Mouse (Mus musculus): ENCODE results near the gene Iqsec3. TPM values are rescaled to one million over a fixed set of nuclear protein-coding genes. Genes with fewer than 3 reads are reported as not detected.

Gene Iqsec3
- polyA plus RNA-seq, 1 experiment from 2014 or later = not detected

GRCm38 (mm10) chr6:121510381-121510780 is 36.9 kb upstream of the Iqsec3 start:
- H3K36me3 ChIP-seq (ENCODE audit: insufficient read depth, low read length) = no peaks in the 10 kb centered on the region
- TF ChIP-seq CTCF (IDR thresholded peaks at IDR 0.05) = no peak
- TF ChIP-seq EP300 (IDR thresholded peaks at IDR 0.05) = no peak
- no peak overlapping the region for H3K4me3 ChIP-seq (ENCODE audit: low read depth, low read length)
- WGBS = 83% methylated on average over 3 of the region's 3 CpGs
- no peaks in the 10 kb centered on the region for H3K4me1 ChIP-seq (ENCODE audit: insufficient read depth, low read depth, low read length)
- H3K27me3 ChIP-seq (replicated peaks; ENCODE audit: insufficient read depth, low read length) = no peaks in the 10 kb centered on the region
- H3K9me3 ChIP-seq (ENCODE audit: low read length) = no peaks in the 10 kb centered on the region
- H3K4me2 ChIP-seq (replicated peaks; ENCODE audit: low read depth, low read length) = no peak overlapping the region
- no peak for DNase-seq (ENCODE audit: low spot score)
- H3K9ac ChIP-seq (replicated peaks; ENCODE audit: low read depth) = no peak overlapping the region
- H3K27ac ChIP-seq (ENCODE audit: low read length) = no peak overlapping the region
- no peak for ATAC-seq

GRCm38 (mm10) chr6:121509871-121510270 is 36.4 kb upstream of the Iqsec3 start:
- Histone ChIP-seq H3K9me3 (ENCODE audit: low read length) (no peaks in the 10 kb centered on the region), H3K4me2 (replicated peaks; ENCODE audit: low read depth, low read length) (no peak overlapping the region), H3K4me1 (ENCODE audit: insufficient read depth, low read depth, low read length) (no peaks in the 10 kb centered on the region), H3K27ac (ENCODE audit: low read length) (no peak overlapping the region), H3K9ac (replicated peaks; ENCODE audit: low read depth) (no peak overlapping the region), H3K36me3 (ENCODE audit: insufficient read depth, low read length) (no peaks in the 10 kb centered on the region), H3K4me3 (ENCODE audit: low read depth, low read length) (no peak overlapping the region), H3K27me3 (replicated peaks; ENCODE audit: insufficient read depth, low read length) (no peaks in the 10 kb centered on the region)
- DNase-seq (ENCODE audit: low spot score) (no peak), ATAC-seq (no peak)
- 64% methylated on average over 7 of the region's 7 CpGs for WGBS
- TF ChIP-seq EP300 (IDR thresholded peaks at IDR 0.05) (no peak), CTCF (IDR thresholded peaks at IDR 0.05) (no peak)

- 56% methylated on average over 5 of the region's 5 CpGs for WGBS
- no peak for ATAC-seq
- H3K9ac ChIP-seq (replicated peaks; ENCODE audit: low read depth) = no peak overlapping the region
- TF ChIP-seq EP300 (IDR thresholded peaks at IDR 0.05) (no peak), CTCF (IDR thresholded peaks at IDR 0.05) (peak; percentile 37)
- no peaks in the 10 kb centered on the region for H3K9me3 ChIP-seq (ENCODE audit: low read length)
- no peak overlapping the region for H3K27ac ChIP-seq (ENCODE audit: low read length)
- no peak for DNase-seq (ENCODE audit: low spot score)
- H3K27me3 ChIP-seq (replicated peaks; ENCODE audit: insufficient read depth, low read length) = no peaks in the 10 kb centered on the region
- H3K4me3 ChIP-seq (ENCODE audit: low read depth, low read length) = no peak overlapping the region
- H3K4me2 ChIP-seq (replicated peaks; ENCODE audit: low read depth, low read length) = no peak overlapping the region
- no peaks in the 10 kb centered on the region for H3K4me1 ChIP-seq (ENCODE audit: insufficient read depth, low read depth, low read length)
- H3K36me3 ChIP-seq (ENCODE audit: insufficient read depth, low read length) = no peaks in the 10 kb centered on the region
Observed at GRCm38 (mm10) chr6:121508266-121508665, 34.8 kb upstream of the Iqsec3 start.

- Histone ChIP-seq H3K36me3 (ENCODE audit: insufficient read depth, low read length) (no peaks in the 10 kb centered on the region), H3K4me3 (ENCODE audit: low read depth, low read length) (no peak overlapping the region), H3K9ac (replicated peaks; ENCODE audit: low read depth) (no peak overlapping the region), H3K4me2 (replicated peaks; ENCODE audit: low read depth, low read length) (no peak overlapping the region), H3K27me3 (replicated peaks; ENCODE audit: insufficient read depth, low read length) (no peaks in the 10 kb centered on the region), H3K9me3 (ENCODE audit: low read length) (no peaks in the 10 kb centered on the region), H3K27ac (ENCODE audit: low read length) (no peak overlapping the region), H3K4me1 (ENCODE audit: insufficient read depth, low read depth, low read length) (no peaks in the 10 kb centered on the region)
- TF ChIP-seq EP300 (IDR thresholded peaks at IDR 0.05) (no peak), CTCF (IDR thresholded peaks at IDR 0.05) (no peak)
- WGBS = 69% methylated on average over 3 of the region's 3 CpGs
- DNase-seq (ENCODE audit: low spot score) (no peak), ATAC-seq (no peak)
Observed at GRCm38 (mm10) chr6:121501044-121501638, 27.7 kb upstream of the Iqsec3 start.

- Histone ChIP-seq H3K36me3 (ENCODE audit: insufficient read depth, low read length) (no peaks in the 10 kb centered on the region), H3K9me3 (ENCODE audit: low read length) (no peaks in the 10 kb centered on the region)
- ATAC-seq = no peak
Observed at GRCm38 (mm10) chr6:121499856-121500255, 26.4 kb upstream of the Iqsec3 start.

GRCm38 (mm10) chr6:121498819-121499535 is 25.5 kb upstream of the Iqsec3 start:
- Histone ChIP-seq H3K4me3 (ENCODE audit: low read depth, low read length) (no peak overlapping the region), H3K27ac (ENCODE audit: low read length) (no peak overlapping the region), H3K4me2 (replicated peaks; ENCODE audit: low read depth, low read length) (no peak overlapping the region), H3K27me3 (replicated peaks; ENCODE audit: insufficient read depth, low read length) (no peaks in the 10 kb centered on the region), H3K36me3 (ENCODE audit: insufficient read depth, low read length) (no peaks in the 10 kb centered on the region), H3K9me3 (ENCODE audit: low read length) (no peaks in the 10 kb centered on the region), H3K9ac (replicated peaks; ENCODE audit: low read depth) (no peak overlapping the region), H3K4me1 (ENCODE audit: insufficient read depth, low read depth, low read length) (no peaks in the 10 kb centered on the region)
- 23% methylated on average over 9 of the region's 9 CpGs for WGBS
- TF ChIP-seq CTCF (IDR thresholded peaks at IDR 0.05) (no peak), EP300 (IDR thresholded peaks at IDR 0.05) (no peak)
- DNase-seq (ENCODE audit: low spot score) (no peak), ATAC-seq (no peak)

More at GRCm38 (mm10) chr6:121499856-121500255, 26.4 kb upstream of the Iqsec3 start:
- H3K27ac ChIP-seq (ENCODE audit: low read length) = no peak overlapping the region
- no peaks in the 10 kb centered on the region for H3K4me1 ChIP-seq (ENCODE audit: insufficient read depth, low read depth, low read length)
- no peak overlapping the region for H3K4me3 ChIP-seq (ENCODE audit: low read depth, low read length)
- H3K4me2 ChIP-seq (replicated peaks; ENCODE audit: low read depth, low read length) = no peak overlapping the region
- H3K9ac ChIP-seq (replicated peaks; ENCODE audit: low read depth) = no peak overlapping the region
- no peaks in the 10 kb centered on the region for H3K27me3 ChIP-seq (replicated peaks; ENCODE audit: insufficient read depth, low read length)
- DNase-seq (ENCODE audit: low spot score) = no peak
- 59% methylated on average over 3 of the region's 3 CpGs for WGBS
- no peak for TF ChIP-seq CTCF (IDR thresholded peaks at IDR 0.05)
- TF ChIP-seq EP300 (IDR thresholded peaks at IDR 0.05) = no peak

Measured in lung, postnatal 0 days (tissue).